Mouse (Mus musculus) limb, embryonic 15.5 days (tissue): ENCODE results near the gene Hgd. TPM values are rescaled to one million over a fixed set of nuclear protein-coding genes. Genes with fewer than 3 reads are reported as not detected.

Experiments
- ATAC-seq: fragments of 200-750 bp; cut with Nextera tagmentation; 2 replicates; pipeline ENCODE4 v1.8.0; 2017; ENCODE audit warnings: low read depth, moderate TSS enrichment; ENCODE audit not compliant: insufficient number of reproducible peaks, low FRiP score, low TSS enrichment
- H3K27ac ChIP-seq: fragments of 300-500 bp; sonication (generic); 2 replicates; pipeline ENCODE4 v1.5.1; 2015; ENCODE audit warnings: moderate library complexity, mild to moderate bottlenecking, inconsistent platforms
- H3K27me3 ChIP-seq: fragments of 300-500 bp; sonication (generic); 2 replicates; pipeline ENCODE4 v1.6.1; 2015; ENCODE audit warnings: inconsistent platforms
- H3K36me3 ChIP-seq: fragments of 300-500 bp; sonication (generic); 2 replicates; pipeline ENCODE4 v1.6.1; 2015; ENCODE audit warnings: inconsistent platforms
- H3K4me1 ChIP-seq: fragments of 300-500 bp; sonication (generic); 2 replicates; pipeline ENCODE4 v1.6.1; 2015; ENCODE audit warnings: inconsistent platforms
- H3K4me2 ChIP-seq: fragments of 300-500 bp; sonication (generic); 2 replicates; pipeline ENCODE4 v1.6.1; 2015; ENCODE audit warnings: mild to moderate bottlenecking, inconsistent platforms
- H3K4me3 ChIP-seq: fragments of 300-500 bp; sonication (generic); 2 replicates; pipeline ENCODE4 v1.5.1; 2015; ENCODE audit warnings: mild to moderate bottlenecking, inconsistent platforms
- H3K9ac ChIP-seq: fragments of 300-500 bp; sonication (generic); 2 replicates; pipeline ENCODE4 v1.6.1; 2015; ENCODE audit warnings: inconsistent platforms
- H3K9me3 ChIP-seq: fragments of 300-500 bp; sonication (generic); 2 replicates; pipeline ENCODE4 v1.6.1; 2016; ENCODE audit warnings: inconsistent platforms
- WGBS: fragments of 180-500 bp; shearing (Covaris S2); methylation state at CpG from one replicate; pipeline ENCODE4 v1.1.7; 2015; 5-methylcytosine and 5-hydroxymethylcytosine counted together
- polyA plus RNA-seq: library from polyadenylated mRNA; unstranded; fragments of >200 nt; fragmentation: Nextera tagmentation; extraction: Ambion mirVana; gene quantifications from 2 replicates; pipeline ENCODE4 v1.2.1, GENCODE M21; 2015

Hgd gene
- polyA plus RNA-seq, 1 experiment from 2014 or later = 0.38 TPM

- Histone ChIP-seq H3K27me3 (no peaks in the 10 kb centered on the region), H3K4me1 (peaks cover 4% of the 10 kb centered on the region; the same call in 1 of the 2 replicates), H3K27ac (no peak overlapping the region), H3K4me2 (no peak overlapping the region), H3K4me3 (no peak overlapping the region), H3K9ac (no peak overlapping the region), H3K36me3 (no peaks in the 10 kb centered on the region), H3K9me3 (no peaks in the 10 kb centered on the region)
- no peak for ATAC-seq
- 87% methylated on average over 8 of the region's 8 CpGs for WGBS
Measured at GRCm38 (mm10) chr16:37677586-37677985, 97.6 kb downstream of the Hgd start.

DNA sequence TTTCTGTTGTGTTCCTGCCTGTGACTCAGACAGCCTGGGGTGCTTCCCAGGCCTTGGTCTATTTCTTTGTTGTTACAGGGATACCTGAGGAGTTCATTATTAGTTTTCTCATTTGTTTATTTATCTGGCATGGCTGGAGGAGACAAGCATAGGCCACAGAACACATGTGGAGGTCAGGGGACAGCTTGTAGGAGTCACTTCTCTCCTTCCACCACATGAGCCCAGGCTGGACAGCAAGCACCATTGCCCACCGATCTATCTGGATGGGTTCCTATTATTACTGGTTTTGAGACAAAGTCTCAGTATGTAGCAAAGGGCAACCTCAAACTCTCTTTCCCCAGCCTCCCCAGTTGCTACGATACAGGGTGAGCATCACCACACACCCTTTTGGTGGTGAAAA lies 100.3 kb downstream of the Hgd start:
- no peak for ATAC-seq
- Histone ChIP-seq H3K4me2 (no peak overlapping the region), H3K27me3 (no peaks in the 10 kb centered on the region)

GRCm38 (mm10) chr16:37680831-37681230 lies 100.9 kb downstream of the Hgd start:
- WGBS = 55% methylated on average over 8 of the region's 8 CpGs
- Histone ChIP-seq H3K9ac (no peak overlapping the region), H3K9me3 (no peaks in the 10 kb centered on the region)

More for the DNA sequence above, 100.3 kb downstream of the Hgd start:
- Histone ChIP-seq H3K36me3 (no peaks in the 10 kb centered on the region), H3K27ac (no peak overlapping the region), H3K4me1 (peaks cover 24% of the 10 kb centered on the region), H3K4me3 (no peak overlapping the region), H3K9me3 (no peaks in the 10 kb centered on the region), H3K9ac (no peak overlapping the region)
- WGBS = 81% methylated on average over 2 of the region's 2 CpGs

More at GRCm38 (mm10) chr16:37680831-37681230, 100.9 kb downstream of the Hgd start:
- Histone ChIP-seq H3K4me2 (no peak overlapping the region), H3K36me3 (no peaks in the 10 kb centered on the region), H3K4me3 (no peak overlapping the region), H3K27ac (no peak overlapping the region), H3K27me3 (no peaks in the 10 kb centered on the region), H3K4me1 (peaks cover 28% of the 10 kb centered on the region)
- no peak for ATAC-seq

Other genes starting within 250 kb of the Hgd start
- gene Stxbp5l, start 195.2 kb upstream of the Hgd start, polyA plus RNA-seq = 0.15 and 0.26 TPM in 2 replicates
- gene Gtf2e1, start 40.4 kb upstream of the Hgd start, polyA plus RNA-seq = 24.5 and 25.0 TPM in 2 replicates
- gene Rabl3, start 40.3 kb upstream of the Hgd start, polyA plus RNA-seq = 22.7 and 22.8 TPM in 2 replicates
- gene Ndufb4, start 74.3 kb downstream of the Hgd start, polyA plus RNA-seq = 49.8 and 51.2 TPM in 2 replicates
- gene Fstl1, start 196.7 kb downstream of the Hgd start, polyA plus RNA-seq = 835 and 854 TPM in 2 replicates